Mouse (Mus musculus): ENCODE measurements around the gene Gm17631.
"Not testable (repeated sequence)": the region's sequence is repeated elsewhere in the genome, so short reads cannot be mapped to it uniquely, and the experiment has no call there.

Gm17631 gene

DNA sequence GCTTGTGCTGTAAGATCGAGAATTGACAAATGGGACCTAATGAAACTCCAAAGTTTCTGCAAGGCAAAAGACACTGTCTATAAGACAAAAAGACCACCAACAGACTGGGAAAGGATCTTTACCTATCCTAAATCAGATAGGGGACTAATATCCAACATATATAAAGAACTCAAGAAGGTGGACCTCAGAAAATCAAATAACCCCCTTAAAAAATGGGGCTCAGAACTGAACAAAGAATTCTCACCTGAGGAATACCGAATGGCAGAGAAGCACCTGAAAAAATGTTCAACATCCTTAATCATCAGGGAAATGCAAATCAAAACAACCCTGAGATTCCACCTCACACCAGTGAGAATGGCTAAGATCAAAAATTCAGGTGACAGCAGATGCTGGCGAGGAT lies at the start of gene Gm17631:
Gm17631 (plus strand) TSS at position 301 of the 400 bp plus-strand sequence.
- DNase-seq (ENCODE audit: low read depth, low spot score) = not testable (repeated sequence)

DNA sequence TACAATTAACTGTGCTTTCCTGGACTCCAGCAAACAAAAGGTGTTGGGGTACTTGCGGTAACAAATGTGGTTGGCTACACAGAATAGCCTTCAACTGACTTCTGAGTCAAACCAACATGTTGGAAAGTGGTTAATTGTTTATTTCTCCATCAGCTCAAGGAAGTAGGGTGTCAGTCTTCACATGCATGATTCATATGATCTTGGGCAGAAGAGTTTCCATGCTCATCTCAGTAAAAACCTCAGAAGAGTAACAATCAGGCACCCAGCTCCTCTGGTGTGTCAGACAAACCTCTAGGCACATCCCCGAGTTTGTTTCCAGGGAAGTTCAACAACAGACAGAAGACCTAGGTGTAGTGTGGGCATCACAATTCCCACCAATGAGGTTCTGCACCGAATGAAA lies 44.7 kb upstream of the Gm17631 start:
- no peak for DNase-seq (ENCODE audit: low read depth, low spot score)

DNA sequence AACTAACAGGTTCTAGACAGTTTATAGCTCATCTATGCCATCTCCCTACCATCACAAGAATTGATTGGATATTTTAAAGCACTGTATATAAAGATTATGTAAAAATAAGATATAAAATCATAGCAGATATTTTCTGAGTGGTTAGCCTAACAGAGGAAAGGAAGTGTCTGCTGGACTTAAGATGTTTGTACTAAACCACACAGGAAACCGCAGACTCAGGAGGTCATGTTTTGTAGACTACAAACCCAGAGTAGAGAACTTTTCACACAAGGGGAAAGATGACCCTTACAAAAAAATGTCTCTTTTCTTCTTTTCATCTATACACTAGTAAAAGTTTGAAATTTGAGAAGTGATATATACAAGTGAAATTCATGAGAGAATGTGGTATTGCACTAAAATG lies 38.4 kb upstream of the Gm17631 start:
- DNase-seq (ENCODE audit: low read depth, low spot score) = no peak

DNA sequence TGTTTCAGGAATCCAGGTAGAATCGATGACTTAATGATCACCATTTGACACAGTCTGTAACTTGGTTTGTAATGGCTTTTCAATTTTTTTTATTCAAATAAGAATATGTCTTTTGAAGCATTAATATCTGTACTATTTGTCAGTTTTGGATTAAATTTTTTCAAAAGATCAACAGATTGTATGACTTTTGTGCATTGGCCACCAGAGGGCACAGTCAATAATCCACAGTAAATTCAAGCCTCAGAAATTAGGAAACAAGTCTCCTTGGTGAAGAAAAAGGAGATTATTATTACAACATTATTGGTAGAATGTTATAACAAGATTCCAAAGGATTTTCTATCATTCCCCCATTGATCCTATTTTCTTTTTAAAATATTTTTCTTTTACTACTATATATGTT lies 36.9 kb upstream of the Gm17631 start:
- no peak for DNase-seq (ENCODE audit: low read depth, low spot score)

DNA sequence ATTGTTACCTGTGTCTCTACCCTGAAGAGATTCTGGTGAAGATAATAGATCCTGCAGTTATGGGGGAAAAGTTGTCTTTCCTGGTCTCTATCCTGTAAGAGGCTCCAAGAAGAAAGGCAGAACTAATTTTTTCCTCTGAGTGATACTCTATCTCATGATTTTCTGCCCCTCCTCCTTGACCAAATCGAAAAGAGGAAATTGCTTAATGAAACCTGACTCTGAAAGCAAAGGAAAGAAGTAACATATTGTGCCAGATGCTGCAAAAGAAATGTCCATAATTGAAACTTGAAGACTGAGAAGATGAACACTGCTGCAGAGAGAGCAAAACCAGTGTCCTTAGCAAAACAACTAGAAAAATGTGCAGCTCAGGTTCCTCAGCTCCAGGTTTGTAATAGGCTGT lies 14.1 kb downstream of the Gm17631 start, which contains the start of gene Klra17:
Klra17 (minus strand) TSS at position 124 of the 400 bp plus-strand sequence.
- no peak for DNase-seq (ENCODE audit: low read depth, low spot score)

DNA sequence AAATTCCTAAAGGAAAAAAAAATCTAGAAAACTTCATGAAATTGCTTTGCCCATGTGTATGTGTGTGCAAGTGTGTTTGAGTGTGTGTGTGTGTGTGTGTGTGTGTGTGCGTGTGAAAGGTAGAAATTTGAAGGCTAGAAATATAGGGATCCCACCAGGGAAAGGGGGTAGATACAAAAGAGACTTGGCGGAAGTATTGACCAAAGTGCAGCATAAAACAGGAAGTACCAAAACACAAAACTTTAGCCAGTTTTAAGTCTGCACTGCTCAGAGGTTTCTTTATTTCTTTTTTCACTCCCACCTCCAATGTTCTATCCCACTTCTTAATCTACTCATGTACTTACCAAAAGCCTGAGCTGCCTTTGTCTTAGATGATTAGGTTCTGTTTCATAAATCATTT lies 20.1 kb downstream of the Gm17631 start:
- no peak for DNase-seq (ENCODE audit: low read depth, low spot score)

All from c-Kit-negative CD71-positive TER-119-positive erythroid progenitor cells, embryonic 14.5 days (primary cell).